Mouse (Mus musculus): Measurements from ENCODE around the gene Tamm41. TPM values are rescaled to one million over a fixed set of nuclear protein-coding genes. Genes with fewer than 3 reads are reported as not detected.

The Tamm41 gene
- polyA plus RNA-seq, 1 experiment = 44.1 TPM

DNA sequence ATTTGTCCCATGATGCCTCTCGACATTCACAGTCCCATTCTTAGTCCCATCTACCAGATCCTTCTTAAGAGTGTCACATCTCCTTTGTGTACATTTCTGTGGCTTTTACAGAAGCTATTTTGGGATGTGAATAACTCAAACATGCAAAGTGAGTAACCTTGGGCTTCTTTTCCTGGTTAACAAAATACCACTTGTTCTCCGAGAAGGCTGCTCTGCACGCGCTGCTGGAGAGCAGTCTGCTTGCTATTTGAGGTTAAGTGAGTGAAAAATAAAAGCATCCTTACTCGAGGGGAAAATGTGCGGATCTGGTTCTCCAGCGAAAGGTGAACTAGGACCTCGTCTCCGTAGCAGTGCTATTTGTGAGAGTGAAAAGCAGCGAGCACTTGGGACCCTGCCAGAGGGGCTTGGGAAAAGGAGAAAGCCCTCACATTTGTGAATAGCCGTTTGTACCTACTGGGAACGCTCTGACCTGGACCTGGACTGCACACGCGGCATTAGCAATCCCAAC, 10.1 kb downstream of the Tamm41 start:
- Histone ChIP-seq H3K36me3 (ENCODE audit: control insufficient read depth, insufficient read depth) (peaks cover 27% of the 10 kb centered on the region), H3ac (ENCODE audit: control insufficient read depth, insufficient read length, low read depth) (no peak overlapping the region), H3K4me3 (ENCODE audit: insufficient read depth, poor library complexity, severe bottlenecking) (no peak overlapping the region), H3K79me2 (ENCODE audit: control insufficient read depth, insufficient read depth) (no peaks in the 10 kb centered on the region), H3K79me3 (ENCODE audit: low read depth) (no peaks in the 10 kb centered on the region), H3K27me3 (ENCODE audit: control insufficient read depth, insufficient read depth, insufficient read length) (no peaks in the 10 kb centered on the region)
- no peak for TF ChIP-seq USF1 (IDR thresholded peaks at IDR 0.05; ENCODE audit: low read depth)
- TF ChIP-seq MYOG (IDR thresholded peaks at IDR 0.05; ENCODE audit: control insufficient read depth, extremely low read depth, insufficient read length) = no peak
- TF ChIP-seq MAX (IDR thresholded peaks at IDR 0.05) = no peak

GRCm38 (mm10) chr6:115022876-115023275, 14.8 kb downstream of the Tamm41 start:
- Histone ChIP-seq H3K79me2 (ENCODE audit: control insufficient read depth, insufficient read depth) (no peaks in the 10 kb centered on the region), H3K27me3 (ENCODE audit: control insufficient read depth, insufficient read depth, insufficient read length) (no peaks in the 10 kb centered on the region), H3K4me3 (ENCODE audit: insufficient read depth, poor library complexity, severe bottlenecking) (no peak overlapping the region), H3K36me3 (ENCODE audit: control insufficient read depth, insufficient read depth) (peaks cover 9% of the 10 kb centered on the region), H3ac (ENCODE audit: control insufficient read depth, insufficient read length, low read depth) (no peak overlapping the region), H3K79me3 (ENCODE audit: low read depth) (no peaks in the 10 kb centered on the region)
- TF ChIP-seq FOSL1 (IDR thresholded peaks at IDR 0.05; ENCODE audit: insufficient read depth, low read length, poor library complexity, severe bottlenecking) = no peak
- TF ChIP-seq CTCF (IDR thresholded peaks at IDR 0.05; ENCODE audit: control insufficient read depth, insufficient read depth, insufficient read length) = no peak
- no peak for TF ChIP-seq CEBPB (IDR thresholded peaks at IDR 0.05; ENCODE audit: low read depth)
- no peak for TF ChIP-seq MYOD1 (IDR thresholded peaks at IDR 0.05; ENCODE audit: control insufficient read depth, insufficient read length, low read depth)
- TF ChIP-seq USF1 (IDR thresholded peaks at IDR 0.05; ENCODE audit: low read depth) = no peak
- TF ChIP-seq MAX (IDR thresholded peaks at IDR 0.05) = no peak

GRCm38 (mm10) chr6:115015461-115015860, 22.2 kb downstream of the Tamm41 start:
- H3K79me3 ChIP-seq (ENCODE audit: low read depth) = no peaks in the 10 kb centered on the region
- peaks cover 31% of the 10 kb centered on the region for H3K36me3 ChIP-seq (ENCODE audit: control insufficient read depth, insufficient read depth)
- H3ac ChIP-seq (ENCODE audit: control insufficient read depth, insufficient read length, low read depth) = no peak overlapping the region
- TF ChIP-seq FOSL1 (IDR thresholded peaks at IDR 0.05; ENCODE audit: insufficient read depth, low read length, poor library complexity, severe bottlenecking) (no peak), CTCF (IDR thresholded peaks at IDR 0.05; ENCODE audit: control insufficient read depth, insufficient read depth, insufficient read length) (no peak), CEBPB (IDR thresholded peaks at IDR 0.05; ENCODE audit: low read depth) (no peak), MAX (IDR thresholded peaks at IDR 0.05) (no peak), MYOG (IDR thresholded peaks at IDR 0.05; ENCODE audit: control insufficient read depth, extremely low read depth, insufficient read length) (no peak), USF1 (IDR thresholded peaks at IDR 0.05; ENCODE audit: low read depth) (no peak), MYOD1 (IDR thresholded peaks at IDR 0.05; ENCODE audit: control insufficient read depth, insufficient read length, low read depth) (no peak)
- no peaks in the 10 kb centered on the region for H3K27me3 ChIP-seq (ENCODE audit: control insufficient read depth, insufficient read depth, insufficient read length)
- no peak overlapping the region for H3K4me3 ChIP-seq (ENCODE audit: insufficient read depth, poor library complexity, severe bottlenecking)
- no peaks in the 10 kb centered on the region for H3K79me2 ChIP-seq (ENCODE audit: control insufficient read depth, insufficient read depth)

DNA sequence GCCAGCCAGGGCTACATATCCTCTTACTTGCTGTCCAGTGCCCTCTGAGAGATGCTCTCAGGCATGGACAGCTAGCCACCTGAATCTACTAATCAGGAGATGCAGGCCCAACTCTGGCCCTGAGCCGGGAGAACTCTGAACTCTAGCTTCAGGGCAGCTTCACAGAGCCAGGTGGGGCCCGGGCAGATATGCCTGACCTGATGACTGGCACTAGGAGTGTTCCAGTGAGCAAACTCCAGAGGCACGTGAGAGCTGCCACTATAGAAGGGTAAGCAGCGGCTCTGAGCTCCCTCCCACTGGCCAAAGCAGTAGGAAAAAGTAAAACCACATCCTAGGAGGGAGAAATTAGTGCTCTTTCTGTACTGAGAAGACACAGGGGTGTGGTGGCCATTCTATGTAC, 24.1 kb downstream of the Tamm41 start:
- H3K36me3 ChIP-seq (ENCODE audit: control insufficient read depth, insufficient read depth) = peaks cover 35% of the 10 kb centered on the region
- TF ChIP-seq CTCF (IDR thresholded peaks at IDR 0.05; ENCODE audit: control insufficient read depth, insufficient read depth, insufficient read length) = no peak
- no peak for TF ChIP-seq MYOD1 (IDR thresholded peaks at IDR 0.05; ENCODE audit: control insufficient read depth, insufficient read length, low read depth)
- no peak for TF ChIP-seq CEBPB (IDR thresholded peaks at IDR 0.05; ENCODE audit: low read depth)
- TF ChIP-seq FOSL1 (IDR thresholded peaks at IDR 0.05; ENCODE audit: insufficient read depth, low read length, poor library complexity, severe bottlenecking) = no peak
- TF ChIP-seq MYOG (IDR thresholded peaks at IDR 0.05; ENCODE audit: control insufficient read depth, extremely low read depth, insufficient read length) = no peak
- TF ChIP-seq MAX (IDR thresholded peaks at IDR 0.05) = no peak
- TF ChIP-seq USF1 (IDR thresholded peaks at IDR 0.05; ENCODE audit: low read depth) = no peak
- no peak overlapping the region for H3ac ChIP-seq (ENCODE audit: control insufficient read depth, insufficient read length, low read depth)
- no peak overlapping the region for H3K4me3 ChIP-seq (ENCODE audit: insufficient read depth, poor library complexity, severe bottlenecking)
- no peaks in the 10 kb centered on the region for H3K79me2 ChIP-seq (ENCODE audit: control insufficient read depth, insufficient read depth)
- no peaks in the 10 kb centered on the region for H3K27me3 ChIP-seq (ENCODE audit: control insufficient read depth, insufficient read depth, insufficient read length)
- H3K79me3 ChIP-seq (ENCODE audit: low read depth) = no peaks in the 10 kb centered on the region

DNA sequence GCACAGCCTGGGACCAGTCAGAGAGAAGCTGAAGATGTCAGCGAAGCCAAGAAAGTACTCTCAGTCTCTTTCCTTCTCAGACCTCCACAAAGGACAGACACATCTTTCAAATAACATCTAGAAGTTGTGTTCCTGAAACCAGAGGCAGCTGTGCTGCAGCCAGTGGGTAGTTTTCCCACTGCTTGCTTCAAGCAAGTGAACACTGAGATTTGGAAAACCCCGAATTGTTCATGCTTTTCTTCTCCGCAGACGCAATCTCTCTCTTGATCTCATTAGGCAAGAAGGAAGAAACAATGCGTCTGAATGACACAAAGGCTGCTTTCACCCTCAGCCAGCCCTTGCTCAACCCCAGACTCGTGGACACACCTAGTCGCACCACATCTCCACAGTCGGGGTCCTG, 25.9 kb downstream of the Tamm41 start:
- H3K79me3 ChIP-seq (ENCODE audit: low read depth) = no peaks in the 10 kb centered on the region
- TF ChIP-seq CTCF (IDR thresholded peaks at IDR 0.05; ENCODE audit: control insufficient read depth, insufficient read depth, insufficient read length) (no peak), MYOD1 (IDR thresholded peaks at IDR 0.05; ENCODE audit: control insufficient read depth, insufficient read length, low read depth) (no peak), USF1 (IDR thresholded peaks at IDR 0.05; ENCODE audit: low read depth) (no peak), CEBPB (IDR thresholded peaks at IDR 0.05; ENCODE audit: low read depth) (no peak), MAX (IDR thresholded peaks at IDR 0.05) (no peak), FOSL1 (IDR thresholded peaks at IDR 0.05; ENCODE audit: insufficient read depth, low read length, poor library complexity, severe bottlenecking) (no peak), MYOG (IDR thresholded peaks at IDR 0.05; ENCODE audit: control insufficient read depth, extremely low read depth, insufficient read length) (no peak)
- peaks cover 35% of the 10 kb centered on the region for H3K36me3 ChIP-seq (ENCODE audit: control insufficient read depth, insufficient read depth)
- no peak overlapping the region for H3K4me3 ChIP-seq (ENCODE audit: insufficient read depth, poor library complexity, severe bottlenecking)
- no peaks in the 10 kb centered on the region for H3K27me3 ChIP-seq (ENCODE audit: control insufficient read depth, insufficient read depth, insufficient read length)
- no peak overlapping the region for H3ac ChIP-seq (ENCODE audit: control insufficient read depth, insufficient read length, low read depth)
- no peaks in the 10 kb centered on the region for H3K79me2 ChIP-seq (ENCODE audit: control insufficient read depth, insufficient read depth)

- Histone ChIP-seq H3K79me3 (ENCODE audit: low read depth) (no peaks in the 10 kb centered on the region), H3K27me3 (ENCODE audit: control insufficient read depth, insufficient read depth, insufficient read length) (no peaks in the 10 kb centered on the region), H3ac (ENCODE audit: control insufficient read depth, insufficient read length, low read depth) (no peak overlapping the region), H3K4me3 (ENCODE audit: insufficient read depth, poor library complexity, severe bottlenecking) (no peak overlapping the region), H3K36me3 (ENCODE audit: control insufficient read depth, insufficient read depth) (peaks cover 30% of the 10 kb centered on the region), H3K79me2 (ENCODE audit: control insufficient read depth, insufficient read depth) (no peaks in the 10 kb centered on the region)
- no peak for TF ChIP-seq MYOG (IDR thresholded peaks at IDR 0.05; ENCODE audit: control insufficient read depth, extremely low read depth, insufficient read length)
- no peak for TF ChIP-seq FOSL1 (IDR thresholded peaks at IDR 0.05; ENCODE audit: insufficient read depth, low read length, poor library complexity, severe bottlenecking)
Observed at GRCm38 (mm10) chr6:115010815-115011214, 26.9 kb downstream of the Tamm41 start.
